Mouse (Mus musculus) c-Kit-positive CD71-positive TER-119-negative erythroid progenitor cells, embryonic 14.5 days (primary cell): ENCODE measurements around the gene Gsk3b.

Source experiments
- DNase-seq: peaks from one replicate; pipeline ENCODE4 v3.0.0-alpha.2; 2013; ENCODE audit warnings: low read depth

Gene Gsk3b

DNA sequence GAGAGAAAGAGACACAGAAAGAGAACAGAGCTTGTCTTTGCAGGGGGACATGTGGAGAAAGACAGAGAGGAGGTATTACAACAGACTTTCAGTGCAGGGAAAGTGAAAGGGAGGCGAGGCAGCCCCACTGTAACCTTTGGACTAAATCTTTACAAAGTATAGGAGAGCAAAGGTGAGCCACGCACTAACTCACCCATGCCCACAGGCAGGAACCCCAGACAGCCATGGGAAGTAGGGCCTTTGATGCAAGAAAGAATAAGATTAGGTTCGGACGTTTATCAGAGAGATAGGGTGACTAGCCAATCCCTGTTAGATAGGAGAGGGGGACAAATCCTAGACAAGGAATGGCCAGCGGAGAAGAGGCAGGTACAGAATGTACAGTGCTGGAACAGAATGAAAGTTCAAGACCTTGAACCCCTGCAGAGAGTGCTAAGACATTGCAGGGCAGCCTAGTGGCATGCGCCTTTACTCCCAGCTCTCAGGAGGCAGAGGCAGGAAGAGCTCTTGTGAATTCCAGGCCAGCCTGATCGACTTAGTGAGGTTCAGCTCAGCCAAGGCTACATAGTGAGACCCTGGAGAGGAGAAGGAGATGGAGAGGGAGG, 193.9 kb downstream of the Gsk3b start:
- no peak for DNase-seq

DNA sequence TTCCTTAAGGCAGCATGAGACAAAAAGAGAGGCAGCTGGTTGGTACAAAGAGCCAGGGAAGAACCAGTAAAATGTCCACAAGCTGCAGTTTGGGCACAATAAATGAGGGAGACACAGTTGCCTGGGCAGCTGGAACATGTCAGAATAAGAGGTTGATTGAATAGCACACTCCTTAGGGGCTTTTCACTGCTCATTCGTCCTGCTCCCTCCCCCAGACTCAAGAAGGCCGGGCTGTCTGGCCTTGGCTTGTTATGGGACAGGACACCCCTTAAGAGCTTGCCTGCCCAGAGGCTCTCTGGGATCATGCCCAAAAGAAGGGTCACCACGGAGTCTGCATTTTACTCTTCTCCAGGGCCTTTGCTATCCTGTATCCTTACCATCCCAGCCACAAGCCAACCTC, 194.5 kb downstream of the Gsk3b start:
- DNase-seq: no peak

DNA sequence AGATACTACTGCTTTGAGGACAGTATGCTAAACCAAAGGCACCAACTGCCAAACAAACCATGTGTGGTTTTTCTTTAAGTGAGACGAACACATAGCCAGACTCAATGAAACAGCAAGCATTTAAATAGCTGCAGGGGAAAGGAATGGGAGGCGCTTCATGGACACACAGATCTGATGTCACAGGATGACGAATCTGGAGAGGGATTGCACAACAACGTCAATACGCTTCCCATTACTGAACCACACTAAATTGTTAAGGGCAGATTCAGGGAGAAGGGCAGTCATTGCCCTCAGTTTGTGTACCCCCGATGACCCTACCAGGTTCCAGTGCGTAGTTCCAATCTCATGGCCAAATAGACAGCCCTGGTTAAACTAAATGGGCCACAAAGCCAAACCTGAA, 197.0 kb downstream of the Gsk3b start:
- DNase-seq: no peak

DNA sequence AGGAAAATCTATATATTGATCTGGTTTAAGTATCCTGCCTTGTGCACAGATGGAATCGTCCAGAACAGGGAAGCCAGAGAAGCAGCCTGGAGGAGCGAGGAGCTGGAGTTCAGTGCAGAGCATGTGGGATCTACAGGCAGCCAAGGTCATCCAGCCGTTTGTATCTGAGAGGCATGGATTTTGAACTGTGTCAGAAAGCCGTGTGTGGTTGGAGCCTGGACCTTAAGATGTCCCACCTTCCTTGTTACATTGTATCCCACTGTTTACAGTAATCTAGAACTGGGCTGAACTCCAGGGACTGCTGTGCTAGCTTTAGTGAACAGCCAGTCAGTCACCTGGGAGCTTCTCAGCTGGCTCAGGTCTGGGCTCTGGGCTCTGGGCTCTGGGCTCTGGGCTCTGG, 197.7 kb downstream of the Gsk3b start:
- DNase-seq: no peak

DNA sequence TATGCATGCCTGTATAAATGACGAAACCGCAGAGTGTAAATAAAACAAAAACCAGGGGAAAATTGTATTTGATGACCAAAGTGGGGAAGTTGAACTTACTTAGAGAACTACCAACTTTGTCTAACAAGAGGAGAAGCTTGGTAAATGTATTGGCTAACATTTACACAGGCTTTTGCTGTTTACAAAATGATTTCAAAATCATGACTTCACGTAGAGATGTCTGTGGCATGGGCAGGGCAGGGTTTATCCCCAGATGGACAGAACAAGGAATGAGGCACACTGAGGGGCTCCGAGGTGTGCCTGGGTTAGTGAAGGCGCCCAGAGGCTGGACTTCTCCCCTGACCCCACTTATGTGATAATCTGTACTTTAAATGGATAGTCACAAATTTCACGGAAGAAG, 198.6 kb downstream of the Gsk3b start:
- no peak for DNase-seq

DNA sequence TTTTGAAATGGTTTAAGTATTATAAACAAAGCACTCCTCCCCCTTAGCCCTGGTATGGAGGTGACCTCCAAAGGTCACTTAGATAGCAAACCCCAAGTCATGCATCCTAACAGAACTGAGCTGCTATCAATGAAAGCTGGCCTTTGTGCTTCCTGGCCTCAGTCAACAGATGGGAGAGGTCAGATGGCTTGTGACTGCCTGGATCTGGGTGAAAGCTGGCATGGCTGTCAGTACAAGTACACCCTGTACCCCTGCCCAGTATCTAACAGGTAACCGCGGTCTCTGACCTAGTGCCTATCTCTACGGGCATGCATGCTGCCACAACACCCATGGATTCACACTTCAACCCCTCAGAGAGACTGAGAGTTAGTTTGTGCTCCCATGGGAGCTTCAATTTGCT, 199.0 kb downstream of the Gsk3b start:
- no peak for DNase-seq

DNA sequence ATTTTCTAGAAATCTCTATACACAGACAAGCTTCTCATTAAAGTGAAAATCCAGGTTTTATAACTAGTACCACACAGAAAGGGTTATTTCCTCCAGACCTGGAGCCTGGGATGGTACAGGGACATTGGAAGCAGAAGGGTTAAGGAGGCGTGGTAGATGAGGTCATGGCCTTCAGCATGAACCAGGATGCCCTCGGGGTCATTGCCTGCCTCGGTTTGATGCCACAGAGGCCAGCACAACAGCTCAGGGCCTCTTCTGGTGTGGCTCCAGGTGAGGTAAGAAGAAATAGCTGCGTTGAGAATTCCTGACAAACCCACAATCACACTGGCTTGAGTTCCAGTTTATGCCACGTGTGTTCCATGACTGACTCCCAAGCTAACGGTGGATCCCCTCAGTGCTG, 200.1 kb downstream of the Gsk3b start:
- DNase-seq: no peak

DNA sequence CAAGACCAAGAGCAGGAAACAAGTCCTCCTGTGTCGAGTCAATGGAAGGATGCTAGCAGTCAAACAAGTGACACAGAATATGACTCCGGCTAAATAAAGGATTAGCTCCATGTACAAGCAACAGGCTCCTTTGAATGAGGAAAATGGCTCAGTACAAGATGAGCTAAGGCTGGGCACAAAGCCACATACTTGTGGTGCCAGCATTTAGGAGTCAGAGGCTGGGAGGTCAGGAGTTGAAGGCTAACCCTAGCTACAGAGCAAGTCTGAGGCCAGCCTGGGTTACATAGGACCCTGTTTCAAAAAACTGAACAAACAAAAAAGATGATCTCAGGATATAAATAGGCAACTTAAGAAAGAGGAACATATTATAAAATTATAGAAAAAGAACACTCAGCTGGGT, 201.3 kb downstream of the Gsk3b start:
- no peak for DNase-seq

DNA sequence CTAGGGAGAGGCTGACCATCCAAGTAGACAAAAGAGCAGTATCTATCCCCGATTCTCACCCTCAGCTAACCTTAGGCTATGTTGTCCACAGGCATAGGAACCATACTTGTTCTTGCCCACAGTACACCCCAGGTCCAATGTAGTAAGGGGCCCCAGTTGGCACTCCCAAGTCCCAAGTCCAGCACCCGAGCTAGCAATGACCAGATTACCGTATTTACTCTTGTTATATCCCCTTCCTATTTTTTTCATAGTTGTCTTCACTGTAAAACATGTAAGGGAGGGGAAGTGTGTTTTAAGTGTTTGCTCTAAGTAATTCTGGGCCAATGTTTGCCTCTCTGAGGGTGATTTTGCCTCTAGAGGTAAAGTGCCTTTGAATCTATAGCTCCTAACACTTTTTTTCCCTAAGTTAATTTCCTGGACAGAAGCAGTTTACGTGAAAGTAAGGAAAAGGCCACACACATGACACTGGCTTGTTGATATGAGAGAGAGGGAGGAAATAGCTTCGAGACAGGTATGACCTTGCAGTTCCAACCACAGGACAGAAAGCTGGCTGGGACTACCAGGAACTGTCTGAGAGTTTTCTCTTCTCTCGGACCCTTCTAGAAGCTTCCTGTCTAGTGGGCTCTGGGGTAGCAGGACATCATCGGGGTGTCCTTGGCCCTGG, 206.0 kb downstream of the Gsk3b start, which contains the start of gene Nr1i2:
Gene Nr1i2 (minus strand): TSS at position 140 of the 664 bp plus-strand sequence.
- DNase-seq: no peak

DNA sequence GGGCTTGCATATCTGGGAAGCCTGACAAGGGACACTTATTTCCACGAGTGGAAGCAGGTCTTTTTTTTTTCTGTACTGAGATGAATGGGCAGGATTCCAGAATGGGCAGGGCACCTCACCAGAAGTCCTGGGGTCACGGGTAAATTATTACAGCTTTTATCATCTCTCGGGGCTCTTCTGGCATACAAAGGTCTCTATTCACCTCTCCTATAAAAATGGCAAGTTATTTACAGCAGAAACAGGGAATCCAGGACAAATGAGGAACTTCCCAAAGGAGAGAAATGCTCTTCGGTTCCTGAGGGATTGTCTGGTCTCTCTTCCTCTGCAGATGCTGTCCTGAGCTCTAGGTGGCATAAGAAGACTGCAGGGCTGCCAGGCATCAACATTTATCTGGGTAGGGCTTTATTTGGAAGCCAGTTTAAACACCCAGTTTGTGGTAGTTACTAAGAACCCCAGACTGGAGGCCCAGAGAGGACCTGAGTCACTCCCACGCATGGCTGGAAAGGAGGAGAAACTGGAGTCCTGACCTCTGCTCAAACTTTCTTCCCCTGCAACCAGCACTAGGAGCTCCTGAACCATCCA, 206.6 kb downstream of the Gsk3b start:
- DNase-seq: no peak
